9 mouse cellular contexts compared by ENCODE assay signal in the genomic region with DNA sequence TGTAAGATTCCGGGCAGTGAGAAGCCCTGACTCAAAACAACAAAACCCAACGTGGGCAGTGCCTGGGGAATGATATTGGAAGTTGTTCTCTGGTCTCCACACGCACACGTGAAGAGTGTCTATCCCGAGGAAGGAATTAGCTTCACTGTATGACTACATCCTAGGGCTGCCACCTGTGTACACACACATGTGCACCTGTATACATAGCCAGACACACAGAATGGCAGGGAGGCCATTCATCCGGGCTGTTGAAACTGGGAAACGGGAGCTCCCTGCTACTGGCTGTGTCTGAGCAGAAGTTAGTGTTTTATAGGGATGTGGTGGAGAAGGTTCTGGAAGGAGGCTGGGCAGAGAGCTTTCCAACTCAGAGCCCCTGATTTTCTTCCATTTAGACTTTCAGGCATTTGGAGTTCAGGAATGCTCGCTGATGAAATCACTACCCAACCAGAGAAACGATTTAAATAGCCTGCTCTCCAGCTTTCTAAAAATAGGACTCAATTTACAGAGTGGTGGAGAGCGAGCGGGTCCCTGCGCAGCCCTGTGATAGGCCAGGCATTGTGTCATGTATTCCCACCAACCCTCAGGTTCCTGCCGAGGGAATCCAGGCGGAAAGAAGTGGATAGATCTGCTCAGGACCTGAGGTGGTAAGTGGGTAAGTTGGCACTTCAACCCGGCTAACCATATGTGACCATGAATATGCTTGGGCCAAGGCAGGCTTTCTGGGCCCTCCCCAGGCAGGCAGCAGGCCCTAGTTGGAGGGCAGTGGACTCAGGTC. TPM values are rescaled to one million over a fixed set of nuclear protein-coding genes. Genes with fewer than 3 reads are reported as not detected.
DNase-seq lines count a peak whose midpoint lies in the region; ATAC-seq lines count a peak whose summit lies in the region.
"Had no signal": no experiment of that assay in that cellular context is flagged by ENCODE, and none has a peak within 500 bp of the region (broad histone marks: within the 10 kb centered on the region; RNA-seq: fewer than 3 reads in every experiment).

No protein-coding gene starts in this region.

- no peak for ATAC-seq in limb, embryonic 12.5 days (ENCODE audit: insufficient number of reproducible peaks, insufficient read depth, low FRiP score, low TSS enrichment, low read depth)
- no peak for ATAC-seq in megakaryocyte, adult 5-6 weeks (ENCODE audit: poor library complexity, severe bottlenecking)

- H3K36me3 ChIP-seq in limb, embryonic 12.5 days, result no peaks in the 10 kb centered on the region
- H3K36me3 ChIP-seq in limb, embryonic 10.5 days, result no peaks in the 10 kb centered on the region
- H3K36me3 ChIP-seq: liver, embryonic 13.5 days had no signal

- no peak overlapping the region for H3K4me3 ChIP-seq in limb, embryonic 12.5 days (replicated peaks)
- no peak overlapping the region for H3K4me3 ChIP-seq in limb, embryonic 10.5 days
- H3K4me3 ChIP-seq: liver, embryonic 13.5 days had no signal

- no peak overlapping the region for H3K9ac ChIP-seq in limb, embryonic 12.5 days (replicated peaks)
- H3K9ac ChIP-seq: liver, embryonic 13.5 days had no signal

- H3K27me3 ChIP-seq in limb, embryonic 12.5 days, result no peaks in the 10 kb centered on the region
- H3K27me3 ChIP-seq in limb, embryonic 10.5 days (ENCODE audit: low read depth, poor library complexity, severe bottlenecking), result no peaks in the 10 kb centered on the region
- H3K27me3 ChIP-seq: liver, embryonic 13.5 days had no signal

- no peak for DNase-seq in limb, embryonic 10.5 days (ENCODE audit: low spot score)
- DNase-seq in cerebellum, postnatal 14 days, result peak; percentile 83 to 87
- peak; percentile 54 for DNase-seq in kidney, adult 9 months
- DNase-seq in right cerebral cortex, postnatal 4 days, result peak; percentile 21
- DNase-seq in gastrocnemius, adult 18-20 months (ENCODE audit: low spot score), result no peak
- DNase-seq in yolk sac, embryonic 10.5 days (ENCODE audit: low spot score), result no peak
- DNase-seq: liver, embryonic 13.5 days had no signal

- H3K4me1 ChIP-seq in limb, embryonic 12.5 days (replicated peaks), result peaks cover 10% of the 10 kb centered on the region
- peaks cover 8% of the 10 kb centered on the region; the same call in 1 of the 2 replicates for H3K4me1 ChIP-seq in limb, embryonic 10.5 days
- H3K4me1 ChIP-seq: liver, embryonic 13.5 days had no signal

- H3K4me2 ChIP-seq in limb, embryonic 12.5 days, result no peak overlapping the region
- H3K4me2 ChIP-seq: liver, embryonic 13.5 days had no signal

- WGBS in limb, embryonic 12.5 days, result 81% methylated on average over 15 of the region's 15 CpGs
- WGBS in limb, embryonic 10.5 days, result 87% methylated on average over 15 of the region's 15 CpGs

- H3K9me3 ChIP-seq in limb, embryonic 12.5 days, result peaks cover 14% of the 10 kb centered on the region
- peaks cover 5% of the 10 kb centered on the region; the same call in 1 of the 2 replicates for H3K9me3 ChIP-seq in limb, embryonic 10.5 days (replicated peaks)

- peak overlapping the region; percentile 26; the same call in 1 of the 2 replicates for H3K27ac ChIP-seq in limb, embryonic 12.5 days
- no peak overlapping the region for H3K27ac ChIP-seq in limb, embryonic 10.5 days
- H3K27ac ChIP-seq: liver, embryonic 13.5 days had no signal

RNA-seq across cellular contexts. Expression of gene Meox1, which starts 52.0 kb away (rescaled TPM):
- polyA plus RNA-seq in limb, embryonic 12.5 days (2016; fragmentation: Nextera tagmentation; extraction: Ambion mirVana), result 13.5 and 14.1 TPM in 2 replicates
- polyA plus RNA-seq in limb, embryonic 10.5 days (2016; fragmentation: Nextera tagmentation; extraction: Ambion mirVana), result 11.2 and 12.1 TPM in 2 replicates
- not detected in 2 replicates for total RNA-seq in megakaryocyte, adult 5-6 weeks (2015)
- total RNA-seq in megakaryocyte, adult 5-6 weeks (2017), result 0.15 TPM in 1 of 2 replicates, not detected in the other
- 1 to 10 TPM; 1.3 to 3.8 TPM for total RNA-seq in gastrocnemius, adult 18-20 months (2021)

RNA-seq across cellular contexts. Expression of gene Etv4, which starts 57.0 kb away (rescaled TPM):
- 22.9 and 26.2 TPM in 2 replicates for polyA plus RNA-seq in limb, embryonic 12.5 days (2016; fragmentation: Nextera tagmentation; extraction: Ambion mirVana)
- 37.8 and 48.3 TPM in 2 replicates for polyA plus RNA-seq in limb, embryonic 10.5 days (2016; fragmentation: Nextera tagmentation; extraction: Ambion mirVana)
- not detected in 2 replicates for total RNA-seq in megakaryocyte, adult 5-6 weeks (2015)
- total RNA-seq in megakaryocyte, adult 5-6 weeks (2017), result not detected in 2 replicates
- total RNA-seq in gastrocnemius, adult 18-20 months (2021), result 1 to 10 TPM; 2.4 to 2.5 TPM

Comparison
In these comparisons a context has a peak if more than half of its experiments do, and no peak if none do; other contexts are left out.
1. DNase-seq: peak in cerebellum, postnatal 14 days (2 of 2), kidney, adult 9 months (single experiment) and right cerebral cortex, postnatal 4 days (single experiment); none in limb, embryonic 10.5 days (single experiment), gastrocnemius, adult 18-20 months (single experiment) and yolk sac, embryonic 10.5 days (single experiment).